Mouse (Mus musculus) kidney, adult 8-10 months (tissue): ENCODE data around the gene Qrich1.

Experiments used
- DNase-seq, 2 experiments: peaks; one replicate each; pipeline ENCODE4 v3.0.0; 2022

Gene Qrich1

DNA sequence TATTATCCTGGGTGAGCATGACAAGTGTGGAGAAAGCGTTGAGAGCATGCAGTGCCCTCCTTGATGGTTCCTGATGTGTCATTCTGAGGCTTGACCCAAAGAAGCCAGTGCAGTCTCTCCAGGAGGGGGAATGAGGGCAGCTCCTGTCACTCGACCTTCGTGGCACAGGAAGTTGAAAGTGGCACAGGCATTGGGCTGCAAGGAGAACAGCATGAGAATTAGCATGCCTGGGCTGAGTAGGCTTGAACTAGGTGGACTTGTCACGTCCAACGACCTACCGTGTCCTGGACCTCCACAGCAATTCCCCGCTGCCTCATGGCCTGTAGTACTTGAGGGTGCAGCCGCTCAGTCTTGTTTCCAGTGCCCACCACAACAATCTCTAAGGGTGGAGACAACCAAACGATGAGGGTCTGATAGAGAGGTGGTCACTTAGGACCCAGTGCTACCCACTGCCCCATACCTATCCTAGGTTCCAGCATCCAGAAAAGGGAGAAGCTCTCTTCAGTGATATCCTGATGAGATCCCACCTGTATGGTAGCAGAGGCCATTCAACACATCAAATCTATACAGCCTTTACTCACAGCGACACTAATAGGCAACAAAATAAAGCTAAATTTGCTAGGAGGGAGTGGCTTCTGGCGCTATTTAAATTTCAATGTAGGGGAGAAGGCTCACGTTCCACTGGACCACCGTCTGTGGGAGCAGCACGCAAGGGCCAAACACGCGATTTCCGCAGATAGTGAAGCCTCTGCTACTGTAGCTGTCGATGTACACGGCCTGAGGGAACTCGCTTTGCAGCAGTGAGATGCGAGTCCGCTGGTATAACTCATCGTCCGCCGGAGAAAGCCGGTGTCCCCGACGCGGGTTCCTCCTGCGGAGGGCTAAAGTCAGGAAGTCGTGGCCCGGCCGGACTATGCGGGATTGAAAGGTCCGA, 49.5 kb downstream of the Qrich1 start:
- DNase-seq = no peak

DNA sequence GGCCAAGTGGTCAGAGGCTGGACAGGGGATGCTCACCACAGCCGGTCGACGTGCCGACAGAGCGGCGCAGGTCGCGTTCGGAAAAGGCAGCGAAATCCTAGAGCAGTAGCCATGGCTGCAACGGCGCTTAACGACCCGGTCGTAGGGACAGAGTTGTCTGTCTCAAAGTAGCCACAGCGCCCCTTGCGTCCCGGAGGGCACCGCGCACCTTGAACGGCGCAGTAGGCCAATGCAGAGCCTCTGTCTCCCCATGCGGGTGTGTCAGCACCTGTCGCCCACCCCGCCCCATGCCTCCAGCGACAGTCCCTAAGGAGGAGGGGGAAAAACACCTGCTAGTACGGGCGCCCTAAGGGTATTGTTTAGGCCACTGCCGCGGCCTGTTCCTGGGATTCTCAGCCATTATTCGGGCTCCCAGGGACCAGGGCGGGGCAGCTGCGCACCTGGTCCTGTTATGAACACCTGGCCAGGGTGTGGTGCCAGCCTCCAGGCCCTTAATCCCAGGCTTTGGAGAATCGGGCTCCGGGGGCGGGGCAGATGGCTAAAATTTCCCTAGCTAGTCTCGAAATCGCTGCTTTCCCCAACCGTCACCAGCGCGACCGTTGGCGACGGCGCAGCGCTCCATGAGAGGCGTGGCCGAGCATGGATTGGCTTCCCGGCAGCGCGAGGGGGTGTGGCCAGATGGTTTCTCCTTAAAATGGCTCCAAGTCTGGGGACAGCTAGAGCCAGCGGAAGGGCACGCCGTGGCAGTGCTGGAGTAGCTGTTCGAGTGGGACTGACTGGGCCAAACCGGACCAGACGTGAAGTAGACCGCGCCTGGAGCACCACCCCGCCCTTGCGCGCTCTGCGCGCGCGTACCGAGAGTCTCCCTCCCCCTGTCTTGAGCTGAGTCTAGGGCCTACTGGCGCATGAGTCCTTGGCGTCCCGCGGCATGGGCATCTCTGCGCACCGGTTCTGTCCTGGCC, 50.5 kb downstream of the Qrich1 start, which contains the start of gene Ndufaf3:
Gene Ndufaf3, minus strand, starts transcription at position 620 of the 962 bp plus-strand sequence.
- DNase-seq = peak; percentile 96 to 97

DNA sequence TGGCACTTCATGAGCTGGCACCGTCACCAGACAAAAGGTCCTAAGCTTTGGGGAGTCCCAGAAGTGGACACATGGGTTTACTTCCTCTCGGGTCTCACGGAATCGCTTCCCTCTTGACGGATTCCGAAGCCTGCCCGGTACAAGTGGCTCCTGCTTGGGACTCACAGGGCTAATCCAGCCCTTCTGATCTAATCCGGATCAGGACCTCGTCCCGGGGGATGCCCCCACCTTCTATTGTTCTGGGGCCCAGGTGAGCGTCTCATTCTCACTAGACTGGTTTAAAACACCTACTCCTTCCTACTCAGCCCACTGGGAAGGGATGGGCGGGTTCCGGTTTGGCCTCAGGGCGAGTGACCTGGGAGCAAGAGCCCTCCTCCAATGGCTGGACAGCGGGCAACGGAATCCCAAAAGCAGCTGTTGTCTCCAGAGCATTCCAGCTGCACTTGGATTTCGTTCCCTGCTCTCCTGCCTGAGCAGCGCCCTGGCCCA, 51.4 kb downstream of the Qrich1 start:
- peak in 1 of 2 experiments; percentile 37 for DNase-seq

DNA sequence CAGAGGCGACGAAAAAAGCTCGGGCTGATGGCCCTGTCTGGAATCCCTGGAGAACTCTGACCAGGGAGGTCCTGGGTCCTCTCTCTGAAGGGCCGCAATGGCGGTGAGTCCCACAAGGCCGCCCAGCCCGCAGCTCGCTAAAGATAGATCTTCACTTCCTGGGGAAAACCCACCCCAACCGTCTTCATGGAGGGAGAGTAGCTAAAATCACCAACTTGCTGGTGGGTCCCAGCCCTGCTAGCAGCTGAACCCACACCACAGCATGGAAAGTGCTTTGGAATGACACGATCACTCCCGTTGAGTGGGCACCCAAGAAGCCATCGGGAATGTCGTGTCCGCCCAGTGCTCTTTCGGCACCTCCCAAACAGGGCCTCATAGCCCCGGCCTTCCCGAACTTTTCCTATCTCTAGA, 51.9 kb downstream of the Qrich1 start:
- no peak for DNase-seq

DNA sequence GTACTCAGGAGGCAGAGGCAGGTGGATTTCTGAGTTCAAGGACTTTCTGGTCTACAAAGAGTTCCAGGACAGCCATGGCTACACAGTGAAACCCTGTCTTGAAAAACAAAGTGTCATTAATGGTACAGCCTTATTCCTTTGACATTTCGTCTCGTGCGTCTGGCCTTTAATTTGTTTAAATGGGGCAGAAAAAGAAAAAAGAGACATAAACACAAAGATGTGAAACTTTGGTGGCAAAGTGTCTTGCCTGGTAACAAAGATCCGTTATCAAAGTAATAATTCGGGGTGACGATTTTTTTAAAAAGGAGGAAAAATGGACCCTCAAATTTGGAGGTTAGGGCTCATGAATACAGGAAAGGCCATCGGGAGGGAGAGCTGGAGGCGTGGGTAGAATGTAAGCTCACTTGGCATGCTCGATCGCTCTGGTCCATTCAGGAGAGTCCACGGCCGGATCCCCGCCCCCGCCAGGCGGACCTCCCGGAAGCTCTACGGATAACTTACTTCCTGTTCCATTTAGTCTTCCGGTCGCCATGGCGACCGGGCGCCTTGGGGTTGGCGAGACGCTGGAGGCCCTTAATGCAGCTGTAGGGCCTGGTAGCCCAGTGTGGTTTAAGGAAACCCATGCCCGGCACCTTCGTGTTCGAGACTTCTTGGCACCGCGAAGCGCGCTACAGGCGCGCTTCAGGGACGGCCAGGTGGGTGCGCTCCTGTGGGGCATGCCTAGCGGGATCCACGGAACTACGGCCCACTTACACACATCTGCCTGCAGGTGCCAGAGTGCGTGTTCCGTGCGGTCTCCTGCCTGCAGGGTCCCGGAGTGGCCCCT, 53.0 kb downstream of the Qrich1 start, which contains the start of gene Dalrd3:
Gene Dalrd3, plus strand, starts transcription at position 506 of the 826 bp plus-strand sequence.
- peak; percentile 95 to 96 for DNase-seq

DNA sequence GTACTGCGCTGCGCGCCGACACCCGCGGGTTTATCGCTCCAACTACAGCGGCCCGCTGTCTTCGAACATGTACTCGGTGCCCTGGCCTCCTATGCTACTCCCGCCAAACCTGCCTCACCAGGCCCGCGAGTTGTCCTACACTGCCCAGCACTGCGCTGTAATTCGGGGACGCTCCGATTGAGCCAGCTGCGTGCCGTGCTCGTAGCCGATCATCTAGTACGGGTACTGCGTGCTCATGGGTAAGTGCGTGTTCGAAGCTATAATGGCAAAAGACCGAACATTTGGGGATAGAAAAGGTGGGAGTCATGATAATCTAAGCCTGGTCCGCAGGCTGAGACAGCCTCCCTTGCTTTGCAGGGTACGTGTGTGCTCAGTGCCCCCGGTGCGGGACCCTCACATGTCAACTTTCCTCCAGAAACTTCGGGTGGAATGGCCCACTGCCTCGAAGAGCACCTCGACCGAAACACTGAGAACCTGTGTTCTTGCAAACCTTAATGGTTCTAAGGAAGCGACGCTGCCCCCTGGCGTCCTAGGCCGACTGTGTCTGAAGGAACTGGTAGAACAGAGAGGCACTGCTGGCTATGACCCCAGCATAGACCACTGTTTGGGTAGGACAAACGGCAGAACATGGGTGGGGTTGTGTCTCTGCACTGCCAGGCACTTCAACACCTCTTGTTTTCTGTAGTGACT, 53.7 kb downstream of the Qrich1 start:
- DNase-seq = peak; percentile 68 to 88

DNA sequence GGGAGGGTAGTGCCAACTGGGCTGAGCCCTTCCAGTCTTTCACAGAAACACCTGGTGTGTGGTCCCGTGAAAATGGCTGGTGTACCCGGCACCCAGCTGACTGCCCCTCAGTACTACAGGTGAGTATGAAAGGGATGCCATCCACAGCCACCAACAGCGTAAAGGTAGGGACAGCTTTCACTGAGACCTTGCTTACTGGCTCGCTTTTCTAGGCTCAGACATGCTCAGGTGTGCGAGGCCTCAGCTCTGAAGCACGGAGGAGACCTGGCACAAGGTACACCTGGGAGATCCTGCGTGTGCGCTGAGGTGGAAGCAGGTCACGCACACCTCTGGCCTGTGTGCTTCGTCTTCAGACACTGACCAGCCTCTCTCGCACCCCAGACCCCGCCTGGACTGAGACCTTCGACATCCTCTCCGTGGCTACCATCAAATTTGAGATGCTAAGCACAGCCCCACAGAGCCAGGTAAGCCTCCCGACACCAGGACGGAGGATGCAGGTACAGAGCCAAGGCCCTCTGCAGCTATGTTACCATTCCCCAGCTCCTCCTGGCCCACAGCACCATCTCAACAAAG, 54.9 kb downstream of the Qrich1 start:
- DNase-seq = no peak

DNA sequence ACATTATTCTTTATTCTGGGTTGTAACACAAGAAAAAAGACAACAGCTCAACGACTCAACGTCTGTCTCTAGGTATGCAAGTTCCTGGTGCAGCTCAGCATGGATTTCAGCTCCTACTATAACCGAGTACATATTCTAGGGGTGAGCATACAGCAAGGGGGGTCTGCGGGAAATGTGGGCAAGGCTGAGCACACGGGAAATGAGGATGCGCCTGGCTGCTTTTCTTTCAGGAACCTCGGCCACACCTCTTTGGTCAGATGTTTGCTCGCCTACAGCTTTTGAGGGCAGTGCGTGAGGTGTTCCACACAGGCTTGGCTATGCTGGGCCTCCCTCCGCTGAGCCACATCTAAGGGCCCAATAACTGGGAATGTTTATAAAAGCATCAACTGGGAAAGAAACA, 55.7 kb downstream of the Qrich1 start:
- DNase-seq = no peak

DNA sequence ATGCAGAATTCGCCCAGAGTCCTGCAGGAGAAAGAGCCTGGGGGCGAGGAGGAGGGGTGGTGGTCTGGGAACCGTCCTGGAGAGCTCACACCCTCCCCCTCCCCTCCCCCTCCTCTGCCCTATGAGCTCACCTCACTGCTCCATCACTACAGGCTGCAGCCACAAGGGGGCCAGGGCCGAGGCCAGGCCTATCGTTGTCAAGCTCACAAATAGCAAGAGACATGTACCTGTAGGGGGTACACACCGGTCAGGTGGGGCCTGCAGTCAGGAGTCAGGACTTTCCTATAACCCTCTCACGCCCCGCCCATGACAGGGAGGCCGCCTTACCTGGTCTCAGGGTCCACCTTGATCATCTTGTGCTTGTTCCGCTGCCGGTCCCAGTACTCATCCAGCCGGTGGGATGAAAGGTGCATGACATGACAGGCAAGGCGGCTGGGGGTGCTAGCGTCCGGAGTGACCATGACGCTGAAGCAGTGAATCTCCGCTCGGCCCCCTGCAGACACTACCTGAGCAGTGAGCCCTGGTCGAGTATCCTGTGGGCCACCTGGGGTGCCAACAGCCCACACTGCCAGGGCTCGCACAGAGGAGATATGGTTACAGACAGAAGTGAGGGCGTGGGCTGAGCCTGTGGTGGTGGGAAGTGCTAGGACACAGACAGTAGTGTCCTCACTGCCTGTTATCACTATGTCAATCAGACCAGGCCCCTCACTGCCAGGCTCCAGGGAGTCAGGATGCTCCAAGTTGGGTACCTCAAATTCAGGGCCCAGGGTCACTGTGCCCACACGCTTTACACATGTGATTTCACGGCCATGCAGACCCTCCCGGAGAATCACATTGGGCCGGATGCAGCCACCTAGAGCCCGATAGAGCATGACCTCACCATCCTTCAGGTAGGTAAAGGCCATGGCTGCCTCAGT, 57.4 kb downstream of the Qrich1 start:
- peak; percentile 57 to 66 for DNase-seq

DNA sequence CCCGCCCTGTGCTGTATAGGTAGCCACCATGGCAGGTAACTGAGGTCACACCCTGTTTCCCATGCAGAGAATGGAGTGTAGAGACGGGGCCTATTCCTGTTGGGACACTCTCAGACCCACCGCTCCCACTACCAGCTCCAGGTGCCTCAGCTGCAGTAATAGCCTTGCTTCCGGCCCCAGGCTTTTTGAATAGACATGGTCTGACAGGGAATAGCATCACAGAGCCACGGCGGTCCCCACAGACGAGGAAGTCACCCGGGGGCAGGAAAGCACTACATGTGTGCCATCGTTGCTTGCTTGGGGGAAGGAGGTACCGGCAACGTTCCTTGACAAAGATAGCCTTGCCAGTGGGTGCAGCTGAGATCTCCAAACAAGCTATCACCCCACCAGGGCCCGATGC, 58.3 kb downstream of the Qrich1 start:
- DNase-seq = no peak

DNA sequence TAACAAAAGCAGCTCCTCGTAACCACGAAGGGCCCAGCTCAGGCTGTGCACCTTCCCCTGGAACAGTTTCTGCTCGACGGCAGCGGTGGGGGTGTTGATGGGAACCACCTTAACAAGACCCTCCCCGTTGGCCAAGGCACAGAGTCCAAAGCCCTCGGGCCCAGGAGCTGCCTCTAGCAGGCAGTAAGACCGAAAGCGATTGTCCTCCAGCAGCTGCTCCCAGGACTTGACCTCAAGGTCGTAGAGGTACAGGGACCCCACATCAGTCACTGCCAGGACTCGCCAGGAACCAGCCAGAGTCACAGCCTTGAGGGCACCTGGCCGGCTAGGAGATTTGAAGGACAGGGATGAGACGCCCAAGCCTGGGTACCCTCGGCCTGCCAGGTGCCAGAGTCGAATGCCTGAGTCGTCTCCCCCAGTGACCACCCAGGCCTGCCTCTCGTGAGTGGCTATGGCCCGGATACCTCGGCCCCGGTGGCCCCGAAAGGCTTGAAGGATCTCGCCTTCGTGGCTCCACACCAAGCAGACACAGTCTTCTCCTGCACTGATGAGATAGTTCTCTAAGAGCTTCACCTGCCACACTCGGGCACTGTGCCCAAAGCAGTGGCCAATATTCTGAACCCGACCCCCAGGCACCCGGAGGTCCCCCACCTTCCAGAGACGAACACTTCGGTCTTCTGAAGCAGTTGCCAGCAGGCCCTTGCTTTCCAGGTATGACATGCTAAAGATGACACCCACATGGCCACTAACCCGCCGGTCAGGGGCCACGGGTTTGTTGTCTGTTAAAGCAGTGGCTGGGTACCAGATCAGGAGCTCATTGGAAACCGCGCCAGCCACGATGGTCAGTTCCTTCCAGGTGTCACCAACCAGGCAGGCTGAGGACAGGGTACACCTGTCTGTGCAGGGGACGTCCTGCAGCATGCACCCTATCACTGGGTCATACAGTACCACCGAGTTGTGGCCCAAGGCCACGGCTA, 59.0 kb downstream of the Qrich1 start:
- DNase-seq = no peak

DNA sequence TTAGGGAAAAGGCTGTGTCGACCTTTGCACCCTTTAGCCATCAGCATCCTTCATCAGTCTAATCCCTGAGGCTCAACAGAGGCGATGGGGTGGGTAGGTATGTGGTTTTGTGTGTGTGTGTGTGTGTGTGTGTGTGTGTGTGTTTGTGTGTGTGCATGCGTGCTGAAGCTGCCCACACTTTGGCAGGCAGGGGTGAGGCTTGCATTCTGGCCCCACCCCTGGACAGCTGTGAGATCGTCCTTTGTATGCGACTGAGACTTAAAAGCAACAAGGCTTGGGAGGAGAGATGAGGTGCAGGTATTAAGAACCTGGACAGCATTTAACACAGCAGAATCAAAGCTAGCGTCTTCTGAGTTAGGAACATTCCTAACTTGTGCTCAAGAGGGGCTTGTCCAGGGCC, 60.4 kb downstream of the Qrich1 start:
- no peak for DNase-seq

DNA sequence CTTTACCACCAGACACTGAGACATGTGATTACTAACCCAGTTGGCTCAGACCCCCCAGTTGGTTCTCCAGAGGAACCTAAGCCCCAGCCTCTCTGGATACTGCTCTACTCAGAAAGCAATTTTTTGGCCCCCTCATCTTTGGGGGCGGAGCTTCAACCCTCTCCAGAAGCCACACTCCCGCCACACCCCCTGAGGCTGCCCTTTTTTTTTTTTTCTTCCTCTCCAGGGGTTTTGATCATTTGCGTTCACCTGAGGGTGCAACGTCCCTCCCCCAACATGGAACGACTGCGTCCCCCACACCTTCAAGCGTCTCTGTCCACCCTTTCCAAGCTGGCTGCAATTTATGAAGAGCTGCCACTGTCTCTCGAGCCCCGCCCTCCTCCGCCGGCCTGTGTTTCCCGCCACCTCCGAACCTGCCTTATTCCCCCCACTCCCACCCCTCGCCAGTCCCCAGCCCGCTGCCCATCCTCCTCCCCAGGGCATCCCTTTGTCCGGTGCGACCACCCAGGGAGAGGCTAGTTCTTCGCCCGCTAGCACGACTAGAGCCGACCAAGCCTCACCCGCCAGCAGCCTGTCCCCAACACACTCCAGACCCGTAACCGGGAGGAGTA, 61.4 kb downstream of the Qrich1 start:
- DNase-seq = peak in 1 of 2 experiments; percentile 54

DNA sequence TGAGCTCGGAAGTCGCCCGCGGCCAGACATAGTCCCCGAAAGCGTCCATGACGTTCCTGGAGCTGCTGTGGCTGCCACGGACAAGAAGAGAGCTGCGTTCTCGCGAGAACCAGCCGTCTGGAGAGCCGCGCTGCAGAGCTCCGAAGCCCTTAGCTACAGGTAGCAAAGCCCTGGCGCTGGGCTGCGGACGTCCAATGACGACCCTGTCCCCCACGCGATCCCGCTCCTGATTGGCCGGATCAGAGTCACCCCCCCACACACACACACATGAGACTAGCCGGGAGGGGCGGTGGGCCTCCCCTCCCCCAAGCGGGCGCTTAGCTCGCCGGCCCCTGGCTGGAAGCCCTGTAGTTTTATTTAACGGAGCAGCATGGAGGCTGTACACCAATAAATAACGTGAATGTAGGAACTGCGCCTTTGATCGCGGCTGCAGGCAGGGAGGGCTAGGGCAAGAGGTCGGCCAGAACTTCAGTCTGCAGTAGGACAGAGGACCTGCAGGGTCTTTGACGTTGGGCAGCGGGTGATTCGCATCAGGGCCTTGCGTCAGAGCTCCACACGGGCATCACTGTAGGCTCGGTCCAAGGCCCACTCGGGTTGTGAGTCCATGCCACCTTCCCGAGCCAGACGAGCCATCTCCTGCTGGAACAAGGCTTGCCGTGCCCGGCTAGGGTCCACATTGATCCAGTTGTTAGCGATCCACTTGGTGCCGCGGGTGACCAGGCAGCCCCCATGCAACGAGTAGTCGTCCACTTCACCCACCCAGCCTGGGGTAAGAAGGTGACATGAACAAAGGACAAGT, 62.1 kb downstream of the Qrich1 start, which contains the start of gene Wdr6:
Gene Wdr6, minus strand, starts transcription at position 195 of the 799 bp plus-strand sequence.
- DNase-seq = peak; percentile 94 to 96

DNA sequence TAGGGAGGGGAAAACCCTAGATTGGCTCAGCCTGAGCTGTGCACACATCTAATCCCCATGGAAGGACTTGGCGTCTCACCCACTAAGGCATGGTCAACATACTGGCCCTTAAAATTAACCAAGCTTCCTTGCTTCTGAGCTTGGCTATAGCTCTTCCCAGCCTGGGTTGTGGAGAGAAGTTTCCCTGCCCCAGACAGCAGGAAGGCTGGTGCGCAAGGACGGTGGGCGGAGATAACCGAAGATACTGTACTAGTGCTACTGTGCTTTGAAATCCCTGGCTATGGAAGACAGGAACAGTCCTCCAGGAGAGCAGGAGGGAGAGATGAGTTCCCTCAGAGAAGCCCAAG, 62.7 kb downstream of the Qrich1 start:
- no peak for DNase-seq

DNA sequence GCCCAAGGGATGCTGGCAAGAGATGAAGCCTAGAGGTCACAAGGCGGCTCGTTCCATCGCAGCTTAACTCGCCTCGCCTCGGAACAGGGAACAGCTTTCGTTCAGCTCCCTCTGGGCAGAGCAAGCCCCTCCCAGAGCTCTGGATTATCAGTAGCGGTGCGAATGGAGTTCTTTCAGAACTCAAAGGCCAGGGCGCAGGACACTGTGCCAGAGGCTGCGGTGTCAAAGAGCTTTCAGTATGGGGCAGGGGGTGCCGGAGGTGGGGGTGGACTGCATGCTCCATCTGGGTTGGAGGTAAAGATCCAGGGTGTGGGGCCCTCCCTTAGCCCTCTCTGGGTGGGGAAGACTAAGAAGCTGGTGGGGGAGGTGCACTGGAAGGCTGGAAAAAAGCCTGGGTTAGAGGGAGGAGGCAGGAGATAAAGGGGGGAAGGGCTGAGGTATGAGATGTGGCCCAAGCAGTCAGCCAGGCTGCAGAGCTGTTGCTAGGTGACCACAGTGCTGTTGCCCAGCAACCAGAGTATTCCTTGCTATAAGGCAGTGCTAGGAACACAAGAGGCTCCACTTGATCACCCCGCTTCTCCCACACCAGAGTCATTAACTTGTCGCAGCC, 71.1 kb downstream of the Qrich1 start:
- peak; percentile 49 for DNase-seq

DNA sequence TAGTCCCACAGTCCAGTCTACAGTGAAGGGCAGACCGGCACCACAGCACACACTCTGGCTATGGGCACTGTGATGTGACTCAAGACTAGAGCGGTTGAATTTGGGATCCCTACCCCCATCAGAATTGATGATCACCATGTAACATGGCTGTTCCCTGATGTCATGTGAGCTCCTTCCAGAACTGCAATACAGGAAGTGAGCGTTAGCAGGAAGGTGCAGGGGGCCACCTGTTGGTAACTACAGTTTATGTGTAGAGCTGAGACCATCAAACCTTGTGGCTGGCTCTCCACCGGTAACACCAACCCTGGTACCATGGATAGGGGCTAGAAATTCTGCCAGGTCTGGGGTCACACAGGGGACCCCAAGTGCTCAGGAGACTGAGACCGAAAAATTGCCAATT, 72.6 kb downstream of the Qrich1 start:
- DNase-seq = no peak
